Mouse (Mus musculus) B cell, adult 2 months (primary cell): Measurements from ENCODE around the gene Lonrf2.

Experiments
- DNase-seq, 2 experiments: peaks; one replicate each; pipeline ENCODE4 v3.0.0; 2022

Gene Lonrf2

DNA sequence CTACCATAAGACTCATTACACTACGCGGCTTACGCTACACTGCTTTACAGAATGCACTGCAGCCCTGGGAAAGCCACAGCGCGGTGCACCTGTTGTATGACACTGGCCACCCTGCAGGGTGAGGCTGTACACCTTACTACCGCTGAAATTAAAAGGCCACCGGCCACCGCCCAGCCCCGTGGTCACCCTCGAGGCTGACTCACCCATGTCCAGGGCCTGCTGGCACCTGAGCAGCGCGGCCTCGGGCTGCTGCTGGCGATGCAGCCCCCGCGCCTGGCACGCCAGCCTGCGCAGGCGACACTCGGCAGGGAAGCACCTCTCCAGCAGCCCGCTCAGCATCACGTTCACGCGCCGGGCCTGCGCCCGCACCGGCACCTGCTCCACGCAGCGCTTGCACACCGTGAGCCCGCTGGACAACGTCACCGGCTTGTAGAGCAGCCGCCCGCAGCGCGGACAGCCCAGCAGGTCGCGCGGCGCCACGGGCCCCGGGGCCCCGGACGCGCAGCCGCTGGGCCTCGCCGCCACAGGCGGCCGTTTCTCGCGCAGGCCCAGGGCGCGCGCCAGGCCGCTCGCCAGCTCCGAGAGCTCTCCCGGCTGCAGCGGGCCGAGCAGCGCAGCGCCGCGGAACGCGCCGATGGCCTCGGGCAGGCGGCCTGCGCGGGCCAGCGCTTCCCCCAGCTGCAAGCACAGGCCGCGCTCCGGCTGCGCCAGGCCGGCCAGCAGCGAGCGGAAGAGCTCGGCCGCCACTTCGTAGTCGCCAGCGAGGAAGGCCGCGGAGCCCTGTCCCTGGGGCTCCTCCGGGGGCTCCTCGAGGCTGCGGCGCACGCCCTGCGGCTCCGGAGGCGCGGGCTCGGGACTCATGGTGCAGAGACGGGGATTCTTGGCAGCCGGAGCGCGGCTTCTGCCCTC is 689 bp downstream of the Lonrf2 start:
- DNase-seq, result no peak

DNA sequence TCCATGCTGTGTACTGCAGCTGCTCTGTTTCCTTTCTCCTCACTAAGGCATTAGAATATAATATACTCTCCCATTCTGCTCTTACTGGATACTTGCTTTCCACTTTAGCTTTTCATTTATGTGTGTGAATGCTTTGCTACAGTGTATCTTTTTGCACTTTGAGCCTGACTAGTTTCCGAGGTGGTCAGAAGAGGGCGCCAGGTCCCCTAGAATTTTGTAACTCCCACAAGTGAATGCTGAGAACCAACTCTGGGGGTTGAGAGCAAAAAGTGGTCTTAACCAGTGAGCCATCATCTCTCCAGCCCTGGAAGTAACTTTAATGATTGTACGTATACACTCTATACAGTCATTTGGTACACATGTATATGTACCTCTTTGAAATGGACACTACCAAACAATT is 1.6 kb downstream of the Lonrf2 start:
- peak; percentile 12 to 37 for DNase-seq

- no peak for DNase-seq
These were observed 11.6 kb downstream of the Lonrf2 start for GRCm38 (mm10) chr1:38824926-38825325.

DNA sequence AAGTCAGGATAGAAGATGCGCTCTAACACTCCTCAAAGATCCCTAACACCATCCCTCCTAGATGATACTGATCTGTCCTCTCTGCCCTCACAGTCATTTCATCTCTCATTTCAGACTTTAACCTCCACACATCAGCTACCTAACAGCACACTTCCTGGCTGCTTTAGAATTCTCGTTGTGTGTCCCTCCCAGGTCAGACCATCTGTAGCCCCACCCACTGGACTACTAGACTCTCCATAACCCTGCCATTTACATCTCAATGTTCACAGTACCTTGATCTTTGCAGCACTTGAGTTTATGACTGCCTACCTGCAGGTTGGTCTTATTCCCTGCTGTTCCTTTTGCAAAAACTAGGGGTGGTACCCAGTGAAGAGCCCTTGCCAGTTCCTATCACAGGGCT is 12.7 kb downstream of the Lonrf2 start:
- no peak for DNase-seq

DNA sequence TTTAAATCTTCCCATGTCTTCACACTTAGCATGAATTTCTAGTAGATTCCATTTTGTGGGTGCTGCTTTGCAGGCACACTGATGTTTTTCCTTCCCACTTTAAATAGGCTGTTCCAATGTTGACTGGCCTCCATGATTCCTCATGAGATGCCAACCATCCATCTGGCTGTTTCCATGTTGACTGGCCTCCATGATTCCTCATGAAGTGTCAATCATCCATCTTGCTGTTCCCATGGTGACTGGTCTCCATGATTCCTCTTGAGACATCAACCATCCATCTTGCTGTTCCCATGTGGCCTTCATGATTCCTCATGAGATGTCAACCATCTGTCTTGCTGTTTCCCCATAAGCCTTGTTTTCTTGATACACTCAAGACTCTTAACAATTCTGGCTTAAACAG is 16.8 kb downstream of the Lonrf2 start:
- no peak for DNase-seq

DNA sequence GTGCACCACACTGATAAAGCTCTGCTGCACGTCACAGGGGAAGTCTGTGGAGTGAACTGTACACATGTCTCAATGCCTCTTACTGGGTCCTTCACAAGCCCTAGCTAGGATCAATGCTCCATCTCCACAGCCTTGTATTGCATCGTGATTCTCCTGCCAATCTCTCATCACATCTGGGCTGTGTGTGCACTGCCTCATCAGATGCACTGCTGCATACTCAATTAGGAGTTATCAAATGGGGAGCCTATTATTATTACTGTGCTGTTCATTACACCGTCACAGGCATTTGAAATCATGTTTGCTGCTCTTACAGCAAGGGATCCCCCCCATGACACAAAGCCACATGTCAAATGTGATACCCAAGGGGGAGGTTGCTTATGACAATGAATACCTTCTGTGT is 18.8 kb downstream of the Lonrf2 start:
- no peak for DNase-seq

- DNase-seq, result no peak
These were observed 19.2 kb downstream of the Lonrf2 start for GRCm38 (mm10) chr1:38817268-38817667.

DNA sequence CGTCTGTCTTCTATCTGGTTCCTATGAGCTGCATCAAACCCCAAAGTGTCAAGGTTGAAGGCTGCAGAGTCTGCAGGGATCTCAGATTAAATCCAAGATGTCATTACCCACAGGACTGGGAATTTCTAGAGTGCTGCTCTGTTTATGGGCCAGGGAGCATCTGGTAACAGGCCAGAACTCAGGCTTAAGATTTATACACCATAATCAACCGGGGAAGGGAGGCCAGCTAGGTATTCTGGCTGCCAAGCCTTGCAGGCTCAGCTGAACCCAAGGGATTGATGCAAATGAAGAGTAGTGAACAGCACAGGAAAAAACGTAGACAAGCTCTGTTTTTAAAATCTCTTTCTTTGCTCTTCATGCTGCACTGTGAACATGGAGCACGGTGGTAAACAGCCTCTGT is 20.2 kb downstream of the Lonrf2 start:
- no peak for DNase-seq

GRCm38 (mm10) chr1:38807121-38807520 is 29.4 kb downstream of the Lonrf2 start:
- no peak for DNase-seq

- DNase-seq, result no peak
These were observed 36.1 kb downstream of the Lonrf2 start for GRCm38 (mm10) chr1:38800402-38800801.

GRCm38 (mm10) chr1:38799304-38799703 is 37.2 kb downstream of the Lonrf2 start:
- peak; percentile 40 to 44 for DNase-seq

GRCm38 (mm10) chr1:38796936-38797335 is 39.6 kb downstream of the Lonrf2 start:
- DNase-seq, result no peak

DNA sequence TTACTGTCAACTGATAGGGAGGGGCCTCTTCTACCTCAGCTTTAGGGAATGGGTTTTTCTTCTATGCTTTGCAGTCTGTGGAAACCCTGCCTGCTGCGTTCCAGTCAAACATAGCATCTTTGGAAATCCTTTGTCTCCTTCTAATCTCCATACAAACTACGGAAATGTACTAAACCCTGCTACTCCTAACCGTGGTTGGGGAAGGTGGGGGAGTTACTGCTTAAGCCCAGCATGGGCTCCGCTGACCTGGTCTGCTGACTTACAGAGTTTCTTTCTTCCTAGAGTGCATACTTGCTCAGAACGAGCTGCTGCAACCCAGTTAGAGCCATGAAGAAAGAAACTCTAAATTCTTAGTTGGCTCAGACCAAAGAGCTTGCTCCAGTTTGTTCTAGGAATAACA is 41.0 kb downstream of the Lonrf2 start:
- no peak for DNase-seq

- no peak for DNase-seq
These were observed 45.3 kb downstream of the Lonrf2 start for GRCm38 (mm10) chr1:38791016-38791810.

DNA sequence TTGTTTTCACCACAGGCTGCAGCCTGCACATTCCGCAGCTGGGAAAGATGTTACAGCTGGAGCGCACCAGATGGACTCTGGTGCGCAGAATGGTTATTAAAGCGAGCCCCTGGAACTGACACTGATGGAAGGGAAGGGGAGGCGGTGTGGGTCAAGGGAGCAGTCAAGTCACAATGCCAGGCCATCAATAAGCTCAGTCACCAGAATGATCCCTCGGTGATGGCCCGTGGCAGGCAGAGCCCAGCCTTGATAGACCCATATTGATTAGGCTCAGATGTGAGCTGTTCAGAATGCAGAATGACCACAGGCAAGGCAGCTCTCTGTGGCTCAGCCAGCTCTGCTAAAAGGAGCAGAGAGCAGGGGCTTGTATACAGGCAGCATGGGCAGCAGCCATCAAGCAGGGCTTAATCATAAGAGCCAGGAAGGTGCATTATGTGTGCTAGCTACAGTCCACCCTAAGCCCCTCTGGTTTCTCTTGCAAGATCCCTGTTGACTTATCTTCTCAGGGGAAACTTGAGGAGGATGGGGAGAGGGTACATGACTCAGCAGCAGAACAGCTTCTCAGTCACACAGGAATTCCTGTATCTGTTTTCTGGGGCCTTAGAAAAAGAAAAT is 46.4 kb downstream of the Lonrf2 start:
- no peak for DNase-seq

GRCm38 (mm10) chr1:38788904-38789303 is 47.6 kb downstream of the Lonrf2 start:
- DNase-seq, result peak; percentile 38

DNA sequence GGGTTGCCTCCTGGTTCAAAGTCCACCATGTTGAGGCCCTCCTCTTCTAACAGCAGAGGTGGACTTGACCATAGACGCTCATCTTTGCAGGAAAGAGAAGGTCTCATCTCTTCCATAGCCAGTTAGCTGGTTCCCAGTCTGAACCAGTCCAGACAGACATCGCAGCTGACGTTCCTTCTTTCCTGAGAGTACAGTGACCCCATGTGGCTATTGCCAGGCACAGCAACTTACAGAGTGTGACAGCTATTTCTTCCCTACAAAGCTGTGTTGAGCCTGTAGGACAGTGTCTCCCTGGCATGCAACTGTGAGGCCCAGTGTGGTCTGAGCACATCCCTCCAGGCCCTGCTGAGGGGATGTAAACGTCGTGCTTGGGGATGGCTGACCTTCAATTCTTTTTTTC is 49.1 kb downstream of the Lonrf2 start:
- DNase-seq, result peak; percentile 63 to 66

DNA sequence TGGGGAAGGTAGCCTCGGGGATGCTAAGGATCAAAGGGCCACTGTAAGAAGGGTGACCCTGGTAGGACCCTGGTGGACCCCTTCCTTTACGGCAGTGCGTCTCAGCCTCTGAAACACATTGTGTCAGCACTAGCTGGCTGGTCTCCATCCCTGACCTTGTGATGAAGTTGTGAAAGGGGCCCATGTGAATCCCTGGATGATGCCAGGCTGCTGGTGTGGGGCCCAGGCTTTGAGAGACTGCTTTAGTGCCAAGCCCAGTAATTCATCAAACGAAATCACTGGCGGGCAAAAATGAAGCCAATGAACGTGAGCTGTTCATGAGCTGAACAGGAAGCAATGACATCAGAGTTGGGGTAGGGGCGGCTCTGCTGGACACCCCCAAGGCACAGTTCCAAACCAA is 50.2 kb downstream of the Lonrf2 start:
- no peak for DNase-seq

DNA sequence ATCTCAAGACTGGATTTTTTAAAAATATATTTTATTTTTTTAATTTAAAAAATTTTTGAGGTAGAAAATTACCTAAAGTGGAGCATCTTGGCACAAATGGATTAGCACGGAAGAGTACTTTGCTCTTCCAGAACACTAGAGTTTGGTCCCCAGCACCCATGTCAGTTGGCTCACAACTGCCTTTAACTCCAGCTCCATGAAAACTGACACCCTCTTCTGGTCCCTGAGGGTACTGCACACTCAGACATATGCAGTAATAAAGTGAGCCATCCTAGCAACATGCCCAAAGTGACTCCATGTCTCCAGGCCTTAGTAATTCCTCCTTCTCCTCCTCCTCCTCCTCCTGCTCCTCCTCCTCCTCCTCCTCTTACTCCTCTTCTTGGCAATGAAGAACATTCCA is 58.2 kb downstream of the Lonrf2 start:
- peak; percentile 45 to 53 for DNase-seq

DNA sequence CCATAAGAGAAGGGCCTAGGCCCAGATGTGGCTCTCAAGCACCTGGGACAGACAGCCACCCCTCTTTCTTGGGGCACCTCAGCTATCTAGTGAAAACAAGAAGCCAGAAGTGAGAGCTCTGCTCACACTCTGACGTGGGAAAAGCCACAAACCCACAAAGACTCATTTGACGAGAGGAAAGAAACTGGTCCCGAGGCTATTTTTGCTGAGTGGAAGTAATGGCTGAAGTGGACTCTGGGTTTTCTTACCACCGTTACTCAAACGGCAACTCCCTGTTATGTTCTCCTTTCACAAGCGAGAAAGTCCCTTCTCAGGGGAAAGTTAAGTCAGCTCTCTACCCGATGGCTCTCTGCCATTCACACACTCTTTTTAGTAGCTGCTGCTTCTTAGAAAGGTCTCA is 59.0 kb downstream of the Lonrf2 start:
- DNase-seq, result peak; percentile 77 to 83

DNA sequence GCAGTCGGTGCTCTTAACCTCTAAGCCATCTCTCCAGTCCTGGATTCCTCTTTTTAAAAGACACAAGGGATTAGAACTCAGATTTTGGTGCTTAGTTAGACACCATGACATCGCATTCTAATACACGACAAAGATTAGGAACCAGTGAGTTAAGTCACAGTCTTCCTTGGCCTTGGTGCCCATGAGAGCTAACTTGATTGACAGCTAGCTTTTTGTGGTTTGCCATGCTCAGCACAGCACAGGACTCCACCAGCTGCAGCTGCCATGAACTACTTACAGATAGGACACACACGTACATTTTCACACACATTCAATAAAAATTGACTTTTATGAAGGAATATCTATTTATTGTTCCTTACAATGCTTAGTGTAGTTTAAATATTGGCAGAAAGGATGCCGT is 60.8 kb downstream of the Lonrf2 start:
- DNase-seq, result no peak

- no peak for DNase-seq
These were observed 65.8 kb downstream of the Lonrf2 start for GRCm38 (mm10) chr1:38770676-38771075.

GRCm38 (mm10) chr1:38769920-38770319 is 66.6 kb downstream of the Lonrf2 start:
- peak; percentile 86 to 88 for DNase-seq

DNA sequence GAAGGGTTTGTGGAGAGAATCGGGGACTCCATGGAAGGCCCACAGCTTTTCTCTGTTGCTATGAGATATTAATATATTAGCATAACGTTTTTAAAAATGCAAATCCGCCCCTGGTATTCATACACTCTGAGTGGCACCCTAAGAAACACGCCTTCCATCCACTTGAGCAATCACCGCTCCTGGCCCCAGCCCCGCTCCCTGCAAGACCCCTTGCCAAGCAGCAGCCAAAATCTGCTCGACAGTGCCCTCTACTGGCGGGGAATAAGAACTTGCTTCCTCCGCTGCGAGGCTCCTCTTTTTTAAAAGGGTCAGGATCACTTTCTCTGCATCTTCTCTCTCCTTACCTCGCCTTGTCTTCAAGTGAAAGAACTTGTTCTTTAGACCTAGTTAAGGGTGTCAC is 68.7 kb downstream of the Lonrf2 start:
- DNase-seq, result peak; percentile 84 to 87
